30 mouse cellular contexts compared by ENCODE assay signal in the genomic region with DNA sequence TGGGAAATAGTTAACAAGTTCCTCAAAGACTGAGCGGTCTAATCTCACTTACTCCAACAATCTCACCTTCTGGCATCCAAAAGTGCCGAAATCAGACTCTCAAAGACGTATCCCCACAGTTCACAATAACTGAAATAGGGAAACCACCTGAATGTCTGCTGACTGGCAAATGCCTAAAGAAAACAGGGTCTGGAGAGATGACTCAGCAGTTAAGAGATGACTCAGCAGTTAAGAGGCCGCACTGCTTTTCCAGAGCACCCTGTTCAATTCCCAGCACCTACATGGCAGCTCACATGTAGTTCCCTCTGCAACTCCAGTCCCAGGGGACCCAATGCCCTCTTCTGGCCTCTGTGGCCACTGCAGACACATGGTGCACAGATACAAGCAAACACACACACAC. TPM values are rescaled to one million over a fixed set of nuclear protein-coding genes. Genes with fewer than 3 reads are reported as not detected.
DNase-seq lines count a peak whose midpoint lies in the region; ATAC-seq and TF ChIP-seq lines count a peak whose summit lies in the region.
"Had no signal": no experiment of that assay in that cellular context is flagged by ENCODE, and none has a peak within 500 bp of the region (broad histone marks: within the 10 kb centered on the region; RNA-seq: fewer than 3 reads in every experiment).

No protein-coding gene starts in this region.

- peaks cover 0 to 4% of the 10 kb centered on the region in 2 experiments; a peak in 1 of 4 replicates for H3K4me1 ChIP-seq in ES-E14 (ENCODE audit: control insufficient read depth in 2 of 2, insufficient read depth in 2 of 2, low read length in 2 of 2, poor library complexity in 1 of 2)
- H3K4me1 ChIP-seq in bone marrow, adult 2 months (ENCODE audit: control insufficient read depth, insufficient read depth, low read length): no peaks in the 10 kb centered on the region
- no peaks in the 10 kb centered on the region for H3K4me1 ChIP-seq in stomach, postnatal 0 days (replicated peaks; ENCODE audit: control insufficient read depth, insufficient read depth)
- no peaks in the 10 kb centered on the region for H3K4me1 ChIP-seq in heart, embryonic 12.5 days (replicated peaks)
- H3K4me1 ChIP-seq: forebrain, embryonic 10.5 days; heart, embryonic 15.5 days; hindbrain, embryonic 13.5 days; midbrain, embryonic 15.5 days; neural tube, embryonic 12.5 days had no signal

- TF ChIP-seq CTCF in bone marrow, adult 2 months (IDR thresholded peaks at IDR 0.05; ENCODE audit: control insufficient read depth, insufficient read depth, low read length): 0 out of 2 replicates have a peak, but pooled peaks have one; percentile 12
- peak; percentile 6; the same call in 1 of the 2 replicates for TF ChIP-seq CTCF in stomach, postnatal 0 days (IDR thresholded peaks at IDR 0.05; ENCODE audit: low read depth)

- peak; percentile 43 for DNase-seq in CD4-positive helper T cell, adult 2 months (ENCODE audit: low read depth, low spot score)
- no peak for DNase-seq in ES-E14 (ENCODE audit: low read depth, low spot score)
- no peak for DNase-seq in stomach, postnatal 0 days (ENCODE audit: low spot score)
- DNase-seq in embryo, embryonic 10.5 days (ENCODE audit: low spot score): no peak
- no peak for DNase-seq in heart, adult 18-20 months
- DNase-seq: adrenal gland, postnatal 14 days; cerebellum, adult 11 months; cerebellum, adult 9-11 months; forebrain, postnatal 0 days; gastrocnemius, postnatal 25 days; heart, postnatal 36 days; kidney, adult 2 months; kidney, postnatal 14 days; lung, embryonic 14.5 days; retina, postnatal 1 day; right cerebral cortex, postnatal 25 days; spleen, adult 18-20 months; thymus, postnatal 25 days had no signal

- no peak overlapping the region; the same call in 1 of the 2 replicates for H3K9ac ChIP-seq in ES-E14 (ENCODE audit: insufficient read depth, low read depth, low read length, poor library complexity, severe bottlenecking)
- no peak overlapping the region for H3K9ac ChIP-seq in stomach, postnatal 0 days (ENCODE audit: low read length)
- no peak overlapping the region for H3K9ac ChIP-seq in heart, embryonic 12.5 days
- H3K9ac ChIP-seq: forebrain, postnatal 0 days; heart, embryonic 15.5 days; hindbrain, embryonic 13.5 days; limb, embryonic 15.5 days; liver, embryonic 14.5 days; lung, embryonic 14.5 days; midbrain, embryonic 15.5 days; neural tube, embryonic 12.5 days had no signal

- H3K36me3 ChIP-seq in ES-E14 (ENCODE audit: control insufficient read depth, insufficient read depth, low read length, poor library complexity, severe bottlenecking): no peaks in the 10 kb centered on the region
- H3K36me3 ChIP-seq in stomach, postnatal 0 days (ENCODE audit: control insufficient read depth, insufficient read depth, low read length): no peaks in the 10 kb centered on the region
- no peaks in the 10 kb centered on the region for H3K36me3 ChIP-seq in heart, embryonic 12.5 days
- H3K36me3 ChIP-seq: forebrain, embryonic 10.5 days; heart, embryonic 15.5 days; hindbrain, embryonic 13.5 days; limb, embryonic 15.5 days; midbrain, embryonic 15.5 days; neural tube, embryonic 12.5 days had no signal

- WGBS in bone marrow, adult 2 months: 80% methylated on average over 4 of the region's 4 CpGs
- WGBS in stomach, postnatal 0 days: 96% methylated on average over 4 of the region's 4 CpGs
- 83% methylated on average over 4 of the region's 4 CpGs for WGBS in heart, embryonic 12.5 days

- H3K9me3 ChIP-seq in ES-E14 (ENCODE audit: control insufficient read depth, insufficient read depth, low read depth, low read length): no peaks in the 10 kb centered on the region
- no peaks in the 10 kb centered on the region for H3K9me3 ChIP-seq in stomach, postnatal 0 days (ENCODE audit: control insufficient read depth, low read length)
- H3K9me3 ChIP-seq in heart, embryonic 12.5 days (replicated peaks): no peaks in the 10 kb centered on the region
- H3K9me3 ChIP-seq: forebrain, embryonic 10.5 days; heart, embryonic 15.5 days; hindbrain, embryonic 13.5 days; limb, embryonic 15.5 days; midbrain, embryonic 15.5 days; neural tube, embryonic 12.5 days had no signal

- TF ChIP-seq EP300 in stomach, postnatal 0 days (optimal IDR thresholded peaks at IDR 0.05): no peak

- no peak overlapping the region for H3K4me2 ChIP-seq in stomach, postnatal 0 days (replicated peaks; ENCODE audit: low read depth)
- H3K4me2 ChIP-seq in heart, embryonic 12.5 days: no peak overlapping the region
- H3K4me2 ChIP-seq: heart, embryonic 15.5 days; hindbrain, embryonic 13.5 days; limb, embryonic 15.5 days; lung, embryonic 14.5 days; midbrain, embryonic 15.5 days; neural tube, embryonic 12.5 days had no signal

- in situ Hi-C loops in ES-E14 (cut with MboI; ENCODE audit: low sequenced_read_pairs in 2 of 2, unreplicated experiment in 2 of 2): no loop called here

- no peak for TF ChIP-seq POLR2A in bone marrow, adult 2 months (IDR thresholded peaks at IDR 0.05; ENCODE audit: borderline replicate concordance, control insufficient read depth, low read depth, low read length)

- no peaks in the 10 kb centered on the region for H3K27me3 ChIP-seq in stomach, postnatal 0 days (ENCODE audit: control insufficient read depth, insufficient read depth, low read length)
- H3K27me3 ChIP-seq in heart, embryonic 12.5 days (replicated peaks): no peaks in the 10 kb centered on the region
- H3K27me3 ChIP-seq: heart, embryonic 15.5 days; hindbrain, embryonic 13.5 days; limb, embryonic 15.5 days; megakaryocyte, embryonic 14.5 days; midbrain, embryonic 15.5 days; neural tube, embryonic 12.5 days had no signal

- H3K4me3 ChIP-seq in ES-E14 (ENCODE audit: insufficient read depth in 1 of 2, low read depth in 1 of 2, low read length in 2 of 2, poor library complexity in 1 of 2, severe bottlenecking in 1 of 2): no peak overlapping the region
- H3K4me3 ChIP-seq in bone marrow, adult 2 months (replicated peaks; ENCODE audit: control insufficient read depth, low read depth, low read length): no peak overlapping the region
- H3K4me3 ChIP-seq in stomach, postnatal 0 days (ENCODE audit: low read depth, low read length): no peak overlapping the region
- no peak overlapping the region for H3K4me3 ChIP-seq in heart, embryonic 12.5 days
- H3K4me3 ChIP-seq: forebrain, embryonic 10.5 days; heart, embryonic 15.5 days; hindbrain, embryonic 13.5 days; left cerebral cortex, adult 2 months; limb, embryonic 15.5 days; megakaryocyte, embryonic 14.5 days; midbrain, embryonic 15.5 days; neural tube, embryonic 12.5 days had no signal

- ATAC-seq in stomach, postnatal 0 days (ENCODE audit: low FRiP score, low TSS enrichment): no peak
- no peak for ATAC-seq in heart, embryonic 12.5 days (ENCODE audit: insufficient number of reproducible peaks, low FRiP score)
- ATAC-seq: forebrain, postnatal 0 days; midbrain, embryonic 15.5 days had no signal

- no peak overlapping the region for H3K27ac ChIP-seq in ES-E14 (ENCODE audit: insufficient read depth, low read depth, low read length, poor library complexity, severe bottlenecking)
- no peak overlapping the region for H3K27ac ChIP-seq in bone marrow, adult 2 months (ENCODE audit: control insufficient read depth, insufficient read depth, low read depth, low read length, poor library complexity)
- H3K27ac ChIP-seq in stomach, postnatal 0 days (replicated peaks): no peak overlapping the region
- no peak overlapping the region for H3K27ac ChIP-seq in heart, embryonic 12.5 days (ENCODE audit: poor library complexity, severe bottlenecking)
- H3K27ac ChIP-seq: forebrain, embryonic 10.5 days; heart, embryonic 15.5 days; hindbrain, embryonic 13.5 days; left cerebral cortex, adult 2 months; limb, embryonic 15.5 days; liver, embryonic 14.5 days; midbrain, embryonic 15.5 days; neural tube, embryonic 12.5 days had no signal

TF ChIP-seq in ES-E14, 5 proteins besides CTCF, POLR2A, EP300 and RAD21:
- TF ChIP-seq HCFC1 (IDR thresholded peaks at IDR 0.05; ENCODE audit: borderline replicate concordance, insufficient read depth, low read length) (no peak), ZC3H11A (IDR thresholded peaks at IDR 0.05; ENCODE audit: borderline replicate concordance, low read depth, low read length) (no peak), MAFK (IDR thresholded peaks at IDR 0.05; ENCODE audit: insufficient read depth, low read depth, low read length) (peak; percentile 99), CHD2 (IDR thresholded peaks at IDR 0.05; ENCODE audit: low read depth, low read length) (no peak)

RNA-seq across cellular contexts. Expression of gene Tmem156, which starts 13.9 kb away (rescaled TPM):
- total RNA-seq in ES-E14 (2012; rRNA removed): 0.40 TPM in 1 of 2 replicates, not detected in the other
- polyA plus RNA-seq in bone marrow, adult 2 months (2011; ENCODE audit: insufficient read depth, insufficient read length, low replicate concordance, missing spikeins): 3.3 and 8.5 TPM in 2 replicates
- polyA plus RNA-seq in stomach, postnatal 0 days (2015; fragmentation: Nextera tagmentation; extraction: Ambion mirVana): 1.1 and 1.6 TPM in 2 replicates
- 0.27 TPM in 1 of 2 replicates, not detected in the other for polyA plus RNA-seq in heart, embryonic 12.5 days (2016; fragmentation: Nextera tagmentation; extraction: Ambion mirVana)
- total RNA-seq in heart, adult 18-20 months (2021): under 1 TPM in 1 of 2 experiments, not detected in 1; 0.69 TPM
- total RNA-seq: gastrocnemius, postnatal 25 days had no signal
- polyA plus RNA-seq: embryonic facial prominence, embryonic 11.5 days; forebrain, embryonic 10.5 days; heart, embryonic 15.5 days; hindbrain, embryonic 13.5 days had no signal

RNA-seq across cellular contexts. Expression of gene Klhl5, which starts 29.3 kb away (rescaled TPM):
- total RNA-seq in ES-E14 (2012; rRNA removed): 5.0 and 5.2 TPM in 2 replicates
- 6.9 and 14.9 TPM in 2 replicates for polyA plus RNA-seq in bone marrow, adult 2 months (2011; ENCODE audit: insufficient read depth, insufficient read length, low replicate concordance, missing spikeins)
- 13.8 and 14.9 TPM in 2 replicates for polyA plus RNA-seq in stomach, postnatal 0 days (2015; fragmentation: Nextera tagmentation; extraction: Ambion mirVana)
- 18.8 and 21.5 TPM in 2 replicates for polyA plus RNA-seq in heart, embryonic 12.5 days (2016; fragmentation: Nextera tagmentation; extraction: Ambion mirVana)
- total RNA-seq in heart, adult 18-20 months (2021): 10 to 100 TPM; 12.0 to 13.8 TPM
